14 mouse cellular contexts compared by ENCODE assay signal in the genomic region with DNA sequence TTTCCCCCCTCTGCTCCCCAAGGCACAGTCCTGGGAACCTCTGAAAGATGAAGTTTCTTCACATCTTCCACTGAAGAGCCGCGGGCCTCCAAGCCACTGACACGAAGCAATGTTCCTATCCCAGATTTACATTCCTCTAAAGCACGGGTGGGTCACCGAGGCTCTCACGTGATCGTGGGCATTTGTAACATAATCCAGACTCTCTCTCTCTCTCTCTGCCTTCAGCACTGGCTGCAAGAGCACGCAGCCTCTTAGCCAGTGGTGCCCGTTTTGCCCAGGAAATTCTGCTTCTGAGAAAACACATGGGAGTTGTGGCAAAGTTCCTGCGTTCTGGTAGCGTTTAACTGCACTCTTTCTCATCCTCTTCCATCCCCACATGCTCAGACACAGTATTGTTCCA. TPM values are rescaled to one million over a fixed set of nuclear protein-coding genes. Genes with fewer than 3 reads are reported as not detected.
DNase-seq lines count a peak whose midpoint lies in the region; ATAC-seq and TF ChIP-seq lines count a peak whose summit lies in the region.
"Had no signal": no experiment of that assay in that cellular context is flagged by ENCODE, and none has a peak within 500 bp of the region (broad histone marks: within the 10 kb centered on the region; RNA-seq: fewer than 3 reads in every experiment).

No protein-coding gene starts in this region.

- no peaks in the 10 kb centered on the region for H3K36me3 ChIP-seq in intestine, embryonic 14.5 days (ENCODE audit: control insufficient read depth, insufficient read depth, low read length)
- no peaks in the 10 kb centered on the region for H3K36me3 ChIP-seq in intestine, postnatal 0 days (ENCODE audit: control insufficient read depth, insufficient read depth)
- H3K36me3 ChIP-seq: hindbrain, embryonic 10.5 days; intestine, embryonic 15.5 days had no signal

- WGBS in intestine, embryonic 14.5 days, result 29% methylated on average over 11 of the region's 11 CpGs
- WGBS in intestine, postnatal 0 days, result 51% methylated on average over 11 of the region's 11 CpGs

- H3K4me2 ChIP-seq in intestine, embryonic 14.5 days (ENCODE audit: low read length), result peak overlapping the region; percentile 21; the same call in 1 of the 2 replicates
- no peak overlapping the region for H3K4me2 ChIP-seq in intestine, postnatal 0 days (replicated peaks; ENCODE audit: low read depth)
- H3K4me2 ChIP-seq: intestine, embryonic 15.5 days had no signal

- H3K27me3 ChIP-seq in intestine, embryonic 14.5 days (replicated peaks; ENCODE audit: control insufficient read depth, insufficient read depth, low read length), result no peaks in the 10 kb centered on the region
- H3K27me3 ChIP-seq in intestine, postnatal 0 days (replicated peaks; ENCODE audit: control insufficient read depth, insufficient read depth, low read length), result no peaks in the 10 kb centered on the region
- H3K27me3 ChIP-seq: intestine, embryonic 15.5 days had no signal

- no peak overlapping the region for H3K27ac ChIP-seq in intestine, embryonic 14.5 days (ENCODE audit: low read depth)
- no peak overlapping the region for H3K27ac ChIP-seq in intestine, postnatal 0 days (ENCODE audit: low read depth, low read length)
- H3K27ac ChIP-seq: hindbrain, embryonic 10.5 days; intestine, embryonic 15.5 days; liver, embryonic 14.5 days had no signal

- no peak overlapping the region for H3K9ac ChIP-seq in intestine, embryonic 14.5 days (ENCODE audit: low read length)
- no peak overlapping the region for H3K9ac ChIP-seq in intestine, postnatal 0 days (ENCODE audit: low read depth, low read length)
- H3K9ac ChIP-seq: intestine, embryonic 15.5 days; liver, embryonic 14.5 days had no signal

- no peak overlapping the region for H3K4me3 ChIP-seq in intestine, embryonic 14.5 days (ENCODE audit: low read depth, low read length)
- no peak overlapping the region for H3K4me3 ChIP-seq in intestine, postnatal 0 days (ENCODE audit: low read depth, low read length)
- H3K4me3 ChIP-seq: hindbrain, embryonic 10.5 days; intestine, embryonic 15.5 days had no signal

- ATAC-seq in intestine, embryonic 14.5 days (replicated peaks; ENCODE audit: low FRiP score, low TSS enrichment, low read depth), result no peak
- no peak for ATAC-seq in intestine, postnatal 0 days
- ATAC-seq: intestine, embryonic 15.5 days had no signal

- no peak for TF ChIP-seq CTCF in intestine, postnatal 0 days (IDR thresholded peaks at IDR 0.05; ENCODE audit: low read depth)

- DNase-seq in embryo, embryonic 10.5 days (ENCODE audit: low spot score), result peak; percentile 36
- DNase-seq in embryo, embryonic 10 days (ENCODE audit: low spot score), result no peak
- no peak for DNase-seq in intestine, embryonic 14.5 days (ENCODE audit: low spot score)
- peak; percentile 5 for DNase-seq in retina, postnatal 1 day
- no peak for DNase-seq in retina, embryonic 14.5 days (ENCODE audit: low spot score)
- DNase-seq in T-cell, adult 2 months (ENCODE audit: low spot score), result no peak
- no peak for DNase-seq in spleen, adult 18-20 months
- DNase-seq: adrenal gland, postnatal 10 days; lung, postnatal 4 days; right cerebral cortex, adult 18-20 months had no signal

- H3K4me1 ChIP-seq in intestine, embryonic 14.5 days (replicated peaks; ENCODE audit: control insufficient read depth, insufficient read depth, low read length), result no peaks in the 10 kb centered on the region
- no peaks in the 10 kb centered on the region for H3K4me1 ChIP-seq in intestine, postnatal 0 days (replicated peaks; ENCODE audit: control insufficient read depth, insufficient read depth, low read length)

- H3K9me3 ChIP-seq in intestine, embryonic 14.5 days (ENCODE audit: control insufficient read depth, low read length), result no peaks in the 10 kb centered on the region
- no peaks in the 10 kb centered on the region for H3K9me3 ChIP-seq in intestine, postnatal 0 days (ENCODE audit: control insufficient read depth)
- H3K9me3 ChIP-seq: hindbrain, embryonic 10.5 days; intestine, embryonic 15.5 days had no signal

RNA-seq across cellular contexts. Expression of gene Cav1, which starts 21.1 kb away (rescaled TPM):
- polyA plus RNA-seq in intestine, embryonic 14.5 days (2014; fragmentation: Nextera tagmentation; extraction: Ambion mirVana), result 167 and 171 TPM in 2 replicates
- 141 and 154 TPM in 2 replicates for polyA plus RNA-seq in intestine, postnatal 0 days (2015; fragmentation: Nextera tagmentation; extraction: Ambion mirVana)

RNA-seq across cellular contexts. Expression of gene Cav2, which starts 46.2 kb away (rescaled TPM):
- polyA plus RNA-seq in intestine, embryonic 14.5 days (2014; fragmentation: Nextera tagmentation; extraction: Ambion mirVana), result 17.3 and 17.9 TPM in 2 replicates
- polyA plus RNA-seq in intestine, postnatal 0 days (2015; fragmentation: Nextera tagmentation; extraction: Ambion mirVana), result 26.1 and 26.4 TPM in 2 replicates

Comparison
In these comparisons a context has a peak if more than half of its experiments do, and no peak if none do; other contexts are left out.
1. DNase-seq: peak in embryo, embryonic 10.5 days (single experiment) and retina, postnatal 1 day (single experiment); none in embryo, embryonic 10 days (single experiment), intestine, embryonic 14.5 days (single experiment), retina, embryonic 14.5 days (single experiment), T-cell, adult 2 months (single experiment) and spleen, adult 18-20 months (0 of 2).